Mouse (Mus musculus) midbrain, embryonic 14.5 days (tissue): ENCODE results near the gene Reg3a. TPM values are rescaled to one million over a fixed set of nuclear protein-coding genes. Genes with fewer than 3 reads are reported as not detected.
A peak's percentile ranks its signal among the peaks of the same experiment; 100 is the strongest.
"Not testable (repeated sequence)": the region's sequence is repeated elsewhere in the genome, so short reads cannot be mapped to it uniquely, and the experiment has no call there.

Experiments used
- ATAC-seq: fragments of 200-750 bp; cut with Nextera tagmentation; 2 replicates; pipeline ENCODE4 v1.8.0; 2017; ENCODE audit warnings: moderate number of reproducible peaks, moderate library complexity; ENCODE audit not compliant: low FRiP score, low TSS enrichment
- DNase-seq: peaks from one replicate; pipeline ENCODE4 v3.0.0-alpha.2; 2015
- H3K27ac ChIP-seq: fragments of 300-500 bp; sonication (generic); replicated peaks from 2 replicates; pipeline ENCODE4 v1.5.1; 2014; ENCODE audit warnings: mild to moderate bottlenecking, low read depth, low read length, moderate library complexity
- H3K27me3 ChIP-seq: fragments of 300-500 bp; sonication (generic); 2 replicates; pipeline ENCODE4 v1.6.1; 2014; ENCODE audit warnings: low read length, control low read depth, mixed read lengths; ENCODE audit not compliant: control insufficient read depth, insufficient read depth
- H3K36me3 ChIP-seq: fragments of 300-500 bp; sonication (generic); 2 replicates; pipeline ENCODE4 v1.6.1; 2014; ENCODE audit warnings: low read length, control low read depth; ENCODE audit not compliant: control insufficient read depth, insufficient read depth
- H3K4me1 ChIP-seq: fragments of 300-500 bp; sonication (generic); 2 replicates; pipeline ENCODE4 v1.6.1; 2014; ENCODE audit warnings: mild to moderate bottlenecking, antibody characterized with exemption, low read length, control low read depth; ENCODE audit not compliant: control insufficient read depth, insufficient read depth
- H3K4me2 ChIP-seq: fragments of 300-500 bp; sonication (generic); 2 replicates; pipeline ENCODE4 v1.6.1; 2014; ENCODE audit warnings: mild to moderate bottlenecking, low read length, moderate library complexity
- H3K4me3 ChIP-seq: fragments of 300-500 bp; sonication (generic); replicated peaks from 2 replicates; pipeline ENCODE4 v1.5.1; 2014; ENCODE audit warnings: low read depth, low read length
- H3K9ac ChIP-seq: fragments of 300-500 bp; sonication (generic); replicated peaks from 2 replicates; pipeline ENCODE4 v1.6.1; 2014; ENCODE audit warnings: mild to moderate bottlenecking, low read length, moderate library complexity
- H3K9me3 ChIP-seq: fragments of 300-500 bp; sonication (generic); 2 replicates; pipeline ENCODE4 v1.6.1; 2016; ENCODE audit warnings: low read length, control low read depth, mixed read lengths; ENCODE audit not compliant: control insufficient read depth
- WGBS: fragments of 180-500 bp; shearing (Covaris S2); extraction: QIAGEN DNeasy Blood & Tissue Kit; methylation state at CpG from one replicate; pipeline ENCODE4 v1.1.7; 2014; 5-methylcytosine and 5-hydroxymethylcytosine counted together
- polyA plus RNA-seq: library from polyadenylated mRNA; unstranded; fragments of >200 nt; fragmentation: Nextera tagmentation; extraction: Ambion mirVana; gene quantifications from 2 replicates; pipeline ENCODE4 v1.2.1, GENCODE M21; 2014

Gene Reg3a
- polyA plus RNA-seq, result not detected in 2 replicates

GRCm38 (mm10) chr6:78380409-78380808 is at the start of gene Reg3a:
Reg3a (plus strand) TSS chr6:78380709.
- no peaks in the 10 kb centered on the region for H3K36me3 ChIP-seq
- ATAC-seq (no peak), DNase-seq (no peak)
- no peak within 1 kb of the TSS for H3K9ac ChIP-seq
- no peak within 1 kb of the TSS for H3K27ac ChIP-seq
- no peak within 1 kb of the TSS for H3K4me2 ChIP-seq
- no peaks in the 10 kb centered on the region for H3K4me1 ChIP-seq
- H3K27me3 ChIP-seq, result no peaks in the 10 kb centered on the region
- no peak within 1 kb of the TSS for H3K4me3 ChIP-seq
- H3K9me3 ChIP-seq, result no peaks in the 10 kb centered on the region

DNA sequence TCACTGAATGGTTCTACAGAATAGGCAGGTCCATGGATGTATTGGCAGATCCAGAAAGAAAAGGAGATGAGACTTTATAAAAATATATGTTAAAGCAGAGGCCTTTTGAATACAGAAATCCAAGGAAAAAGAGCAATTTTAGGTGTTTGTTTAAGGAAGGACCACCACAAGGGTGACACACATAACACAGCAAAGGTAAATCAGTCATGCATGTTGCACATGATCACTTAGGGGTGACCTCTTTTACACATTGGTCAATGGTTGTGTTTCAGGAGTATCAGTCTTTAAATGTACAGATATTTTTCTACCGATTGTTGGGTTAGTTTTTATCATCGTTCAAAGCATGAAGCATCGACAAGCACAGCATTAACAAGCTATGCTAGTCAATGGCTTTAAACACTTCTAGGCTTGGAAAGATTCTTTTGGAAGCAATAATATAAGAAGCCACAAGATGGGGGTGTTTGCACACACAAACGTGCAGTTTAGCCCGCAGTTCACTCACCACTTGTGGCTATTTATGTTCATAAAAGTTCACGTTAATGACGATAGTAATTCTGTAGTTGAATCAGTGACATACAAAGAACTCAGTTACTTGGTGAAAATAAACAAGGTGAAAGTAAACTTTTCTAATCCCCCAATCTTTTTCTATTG is 48.5 kb upstream of the Reg3a start:
- no peak overlapping the region for H3K4me3 ChIP-seq
- H3K9ac ChIP-seq, result no peak overlapping the region
- H3K36me3 ChIP-seq, result no peaks in the 10 kb centered on the region
- H3K27me3 ChIP-seq, result no peaks in the 10 kb centered on the region
- peak; percentile 86 for DNase-seq
- H3K9me3 ChIP-seq, result no peaks in the 10 kb centered on the region
- no peak overlapping the region for H3K27ac ChIP-seq
- H3K4me1 ChIP-seq, result 0 out of 2 replicates have a peak, but pooled peaks cover 3% of the 10 kb centered on the region
- no peak overlapping the region for H3K4me2 ChIP-seq
- WGBS, result 30% methylated on average over 7 of the region's 7 CpGs
- ATAC-seq, result peak; percentile 53; the same call in 1 of the 2 replicates

- Histone ChIP-seq H3K27me3 (no peaks in the 10 kb centered on the region), H3K4me3 (no peak overlapping the region), H3K9me3 (no peaks in the 10 kb centered on the region), H3K36me3 (no peaks in the 10 kb centered on the region), H3K4me2 (no peak overlapping the region), H3K4me1 (no peaks in the 10 kb centered on the region), H3K27ac (no peak overlapping the region), H3K9ac (no peak overlapping the region)
- DNase-seq (no peak), ATAC-seq (no peak)
Measured at GRCm38 (mm10) chr6:78340296-78340695, 40.2 kb upstream of the Reg3a start.

DNA sequence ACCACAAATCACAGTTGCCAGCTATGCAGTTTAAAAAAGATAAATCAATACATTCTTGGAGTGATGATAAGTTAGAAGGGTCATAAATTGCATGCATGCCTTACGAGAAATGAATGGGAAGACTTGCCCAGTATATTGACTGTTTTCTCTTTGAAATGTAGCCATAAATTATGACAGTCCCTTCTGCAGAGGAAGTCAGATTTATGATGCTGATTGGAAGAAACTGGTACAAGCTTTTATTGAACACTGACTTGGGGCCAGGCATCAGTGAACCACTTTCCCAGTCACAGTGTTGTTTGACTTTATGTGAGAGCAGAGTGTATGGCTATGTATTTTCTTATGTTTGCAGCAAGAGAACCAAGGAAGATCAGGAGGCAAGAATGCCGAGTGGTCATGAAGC is 38.8 kb upstream of the Reg3a start:
- Histone ChIP-seq H3K36me3 (no peaks in the 10 kb centered on the region), H3K27ac (no peak overlapping the region), H3K4me1 (no peaks in the 10 kb centered on the region), H3K9me3 (no peaks in the 10 kb centered on the region), H3K27me3 (no peaks in the 10 kb centered on the region), H3K9ac (no peak overlapping the region), H3K4me2 (no peak overlapping the region), H3K4me3 (no peak overlapping the region)
- 87% methylated on average over 2 of the region's 2 CpGs for WGBS
- DNase-seq, result no peak
- ATAC-seq, result no peak

GRCm38 (mm10) chr6:78361971-78362563 is 18.4 kb upstream of the Reg3a start:
- 76% methylated on average over 2 of the region's 2 CpGs for WGBS
- no peaks in the 10 kb centered on the region for H3K27me3 ChIP-seq
- no peak for ATAC-seq

DNA sequence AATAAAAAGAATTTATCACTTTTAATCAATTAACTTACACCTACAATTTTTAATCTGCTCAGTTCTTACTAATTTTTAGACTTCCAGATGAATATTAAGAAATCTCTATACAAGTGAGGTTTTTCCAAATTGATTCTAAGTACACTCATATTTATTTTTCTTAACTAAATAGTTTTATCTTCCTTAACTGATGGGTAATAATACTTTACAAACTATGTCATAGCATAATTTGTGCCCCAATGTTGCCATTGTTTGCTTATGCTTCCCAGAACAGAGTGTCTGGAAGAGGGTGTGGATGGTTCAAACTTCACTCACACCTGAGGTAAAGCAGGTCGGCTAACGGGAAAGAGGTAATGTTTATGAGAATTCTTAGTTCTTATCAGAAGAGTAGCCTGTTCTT is 10.2 kb upstream of the Reg3a start, which contains the start of gene Reg3b:
TSS of gene Reg3b (plus strand) at position 301 of the 400 bp plus-strand sequence.
- Histone ChIP-seq H3K4me1 (no peaks in the 10 kb centered on the region), H3K9ac (no peak within 1 kb of the TSS), H3K9me3 (no peaks in the 10 kb centered on the region), H3K27me3 (no peaks in the 10 kb centered on the region), H3K4me2 (no peak within 1 kb of the TSS), H3K27ac (no peak within 1 kb of the TSS), H3K36me3 (no peaks in the 10 kb centered on the region), H3K4me3 (no peak within 1 kb of the TSS)
- ATAC-seq, result no peak
- WGBS, result 96% methylated on average over 2 of the region's 2 CpGs
- DNase-seq, result no peak

More at GRCm38 (mm10) chr6:78361971-78362563, 18.4 kb upstream of the Reg3a start:
- Histone ChIP-seq H3K9me3 (no peaks in the 10 kb centered on the region), H3K4me3 (no peak overlapping the region), H3K4me1 (no peaks in the 10 kb centered on the region), H3K36me3 (no peaks in the 10 kb centered on the region), H3K27ac (no peak overlapping the region), H3K9ac (no peak overlapping the region), H3K4me2 (no peak overlapping the region)
- DNase-seq, result no peak

DNA sequence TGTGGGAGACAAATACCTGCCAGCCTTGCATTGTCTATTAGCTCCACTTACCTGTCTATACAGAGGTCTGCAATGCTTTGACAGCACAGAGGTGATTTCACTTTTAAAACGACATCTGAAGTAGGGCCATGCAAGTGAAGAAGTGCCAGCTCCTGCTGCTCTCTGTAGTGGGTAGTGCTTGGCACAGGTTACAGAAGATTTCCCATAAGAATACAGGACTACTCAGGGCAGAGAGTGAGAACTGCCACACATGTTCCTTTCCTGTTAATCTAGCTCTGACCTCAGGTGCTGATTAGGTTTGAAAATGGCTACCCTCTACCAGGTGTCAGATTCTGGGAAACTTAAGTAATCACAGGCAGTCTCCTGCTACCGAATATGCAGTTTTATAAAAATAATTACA is 1.7 kb upstream of the Reg3a start, which contains the start of gene Reg3d:
TSS of gene Reg3d (minus strand) at position 101 of the 400 bp plus-strand sequence.
- Histone ChIP-seq H3K27me3 (no peaks in the 10 kb centered on the region), H3K27ac (no peak within 1 kb of the TSS), H3K4me1 (no peaks in the 10 kb centered on the region), H3K9me3 (no peaks in the 10 kb centered on the region), H3K36me3 (no peaks in the 10 kb centered on the region), H3K4me3 (no peak within 1 kb of the TSS), H3K4me2 (no peak within 1 kb of the TSS), H3K9ac (no peak within 1 kb of the TSS)
- ATAC-seq (no peak), DNase-seq (no peak)
- WGBS, result 85% methylated on average over 2 of the region's 2 CpGs

DNA sequence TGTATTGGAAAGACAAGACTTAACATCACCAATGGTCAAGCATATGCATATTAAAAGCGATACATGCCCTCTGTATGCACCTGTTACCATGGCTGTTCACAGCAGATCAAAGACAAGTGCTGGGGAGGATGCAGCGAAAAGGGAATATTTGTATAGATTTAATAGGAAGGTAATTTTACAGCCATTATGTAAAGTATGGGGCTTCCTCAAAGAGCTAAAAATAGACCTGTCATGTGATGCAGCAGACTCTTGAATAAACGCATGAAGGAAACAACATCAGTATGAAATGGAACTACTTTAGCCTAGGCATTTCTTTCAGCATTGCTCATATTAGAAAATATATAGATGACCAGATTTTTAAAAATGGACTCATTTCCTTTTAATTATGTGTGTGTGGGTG is 5.1 kb downstream of the Reg3a start:
- Histone ChIP-seq H3K9ac (no peak overlapping the region), H3K36me3 (no peaks in the 10 kb centered on the region), H3K27me3 (no peaks in the 10 kb centered on the region), H3K4me3 (no peak overlapping the region), H3K4me2 (no peak overlapping the region), H3K27ac (no peak overlapping the region), H3K4me1 (no peaks in the 10 kb centered on the region), H3K9me3 (no peaks in the 10 kb centered on the region)
- DNase-seq (peak; percentile 2), ATAC-seq (no peak)
- 77% methylated on average over 3 of the region's 3 CpGs for WGBS

DNA sequence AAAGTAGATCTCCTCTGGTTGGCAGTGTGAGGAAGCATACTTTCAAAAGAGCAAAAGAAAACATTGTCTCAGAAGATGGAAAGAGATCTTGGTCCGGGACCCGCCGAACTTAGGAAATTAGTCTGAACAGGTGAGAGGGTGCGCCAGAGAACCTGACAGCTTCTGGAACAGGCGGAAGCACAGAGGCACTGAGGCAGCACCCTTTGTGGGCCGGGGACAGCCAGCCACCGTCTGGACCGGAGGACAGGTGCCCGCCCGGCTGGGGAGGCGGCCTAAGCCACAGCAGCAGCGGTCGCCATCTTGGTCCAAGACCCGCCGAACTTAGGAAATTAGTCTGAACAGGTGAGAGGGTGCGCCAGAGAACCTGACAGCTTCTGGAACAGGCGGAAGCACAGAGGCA is 14.8 kb downstream of the Reg3a start, which contains the start of gene Reg2:
TSS of gene Reg2 (plus strand) at position 301 of the 400 bp plus-strand sequence.
- H3K9ac ChIP-seq, H3K36me3 ChIP-seq, H3K4me1 ChIP-seq, H3K27ac ChIP-seq, H3K4me2 ChIP-seq, ATAC-seq, H3K9me3 ChIP-seq, DNase-seq, H3K27me3 ChIP-seq, H3K4me3 ChIP-seq: not testable (repeated sequence)
- WGBS, result 96% methylated on average over 4 of the region's 17 CpGs
